Mouse (Mus musculus): ENCODE measurements at regions not wholly inside any gene's neighbourhood (a gene's known extent, or its start where the extent isn't known, plus 50 kb on each side); places are given as distances from the start of the nearest gene placed in this dataset.

- peak; percentile 77 for TF ChIP-seq CTCF (IDR thresholded peaks at IDR 0.05; ENCODE audit: low read depth)
- TF ChIP-seq EP300 (optimal IDR thresholded peaks at IDR 0.05): no peak
These were observed 215.5 kb upstream of the Eef2kmt start for GRCm38 (mm10) chr16:5471321-5471720.

Data from stomach, postnatal 0 days (tissue).